In the genomic region with DNA sequence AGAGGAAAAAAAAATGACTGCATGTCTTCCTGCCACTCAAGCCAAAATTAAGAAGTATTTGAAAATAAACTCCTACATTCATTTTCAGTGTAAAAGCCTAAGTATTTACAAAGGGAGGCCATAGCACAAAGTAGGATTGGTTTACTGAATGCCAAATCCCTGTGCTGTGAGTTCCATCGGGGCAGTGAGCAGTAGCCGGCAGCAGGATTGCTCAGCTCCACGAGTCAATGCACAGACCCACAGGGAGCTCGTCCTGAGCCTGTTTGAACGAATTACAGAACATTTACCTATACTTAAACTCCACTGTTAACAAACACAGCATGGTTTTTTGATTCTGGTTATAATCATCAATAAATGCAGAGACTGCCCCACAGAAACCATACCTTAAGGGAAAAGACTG, we compare ENCODE assay signal across 22 mouse cellular contexts.
"Had no signal": no experiment of that assay in that cellular context is flagged by ENCODE, and none has a peak within 500 bp of the region (broad histone marks: within the 10 kb centered on the region; RNA-seq: fewer than 3 reads in every experiment).

No protein-coding gene starts in this region.

- H3K4me2 ChIP-seq: heart, embryonic 11.5 days; heart, embryonic 13.5 days; heart, embryonic 15.5 days; hindbrain, embryonic 13.5 days; hindbrain, embryonic 15.5 days; limb, embryonic 13.5 days; limb, embryonic 15.5 days; liver, embryonic 12.5 days had no signal

- H3K4me1 ChIP-seq: hindbrain, embryonic 15.5 days; limb, embryonic 15.5 days; liver, embryonic 12.5 days had no signal

- ATAC-seq: hindbrain, postnatal 0 days; intestine, embryonic 16.5 days; liver, embryonic 12.5 days had no signal

- H3K9me3 ChIP-seq: heart, embryonic 13.5 days; heart, embryonic 15.5 days; hindbrain, embryonic 13.5 days; hindbrain, embryonic 15.5 days; limb, embryonic 13.5 days; limb, embryonic 15.5 days; liver, embryonic 12.5 days had no signal

- H3K27ac ChIP-seq: gastrocnemius, adult 2 months; heart, embryonic 13.5 days; heart, embryonic 15.5 days; hindbrain, embryonic 13.5 days; hindbrain, embryonic 15.5 days; hindbrain, postnatal 0 days; limb, embryonic 13.5 days; limb, embryonic 15.5 days; liver, embryonic 12.5 days; liver, embryonic 14.5 days had no signal

- DNase-seq: gastrocnemius, adult 2 months; gastrocnemius, postnatal 10 days; gastrocnemius, postnatal 25 days; heart, adult 18-20 months; heart, postnatal 14 days; heart, postnatal 36 days; kidney, adult 11 months; kidney, postnatal 10 days; layer of hippocampus, adult 9-11 months; layer of hippocampus, postnatal 36 days; left cerebral cortex, postnatal 4 days had no signal

- H3K4me3 ChIP-seq: gastrocnemius, adult 2 months; heart, embryonic 13.5 days; heart, embryonic 15.5 days; hindbrain, embryonic 13.5 days; hindbrain, embryonic 15.5 days; limb, embryonic 13.5 days; limb, embryonic 15.5 days; liver, embryonic 12.5 days had no signal

- H3K27me3 ChIP-seq: heart, embryonic 13.5 days; heart, embryonic 15.5 days; hindbrain, embryonic 13.5 days; hindbrain, embryonic 15.5 days; limb, embryonic 13.5 days; limb, embryonic 15.5 days; liver, embryonic 12.5 days had no signal

- H3K9ac ChIP-seq: heart, embryonic 13.5 days; heart, embryonic 15.5 days; hindbrain, embryonic 13.5 days; hindbrain, embryonic 15.5 days; limb, embryonic 13.5 days; limb, embryonic 15.5 days; liver, embryonic 12.5 days; liver, embryonic 14.5 days had no signal
